Comparison of ENCODE assay signal across 15 mouse cellular contexts in the genomic region with DNA sequence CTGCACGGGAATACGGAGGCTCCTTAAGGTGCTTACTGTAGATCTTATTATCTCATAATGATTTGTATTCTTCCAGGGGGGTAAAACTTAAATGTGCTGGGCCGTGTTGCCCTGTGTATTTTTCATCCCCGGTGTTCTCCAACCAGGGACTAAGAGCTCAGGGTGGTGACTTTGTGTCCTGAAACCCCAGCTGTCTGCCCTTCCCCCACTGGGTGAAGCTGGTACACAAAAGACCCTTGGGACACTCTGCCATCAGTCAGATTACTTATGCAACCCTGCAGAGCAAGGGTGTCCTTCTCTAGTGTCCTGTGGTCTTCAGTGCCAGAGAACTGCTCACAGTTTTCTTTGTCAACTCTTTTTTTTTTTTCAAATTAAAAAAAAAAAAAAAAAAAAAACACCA.
A peak's percentile ranks its signal among the peaks of the same experiment; 100 is the strongest.
DNase-seq lines count a peak whose midpoint lies in the region; ATAC-seq and TF ChIP-seq lines count a peak whose summit lies in the region.
"Had no signal": no experiment of that assay in that cellular context is flagged by ENCODE, and none has a peak within 500 bp of the region (broad histone marks: within the 10 kb centered on the region; RNA-seq: fewer than 3 reads in every experiment).

No protein-coding gene starts in this region.

- H3K4me3 ChIP-seq in left cerebral cortex, adult 2 months, result no peak overlapping the region
- peak overlapping the region; percentile 5 to 27; a peak in 1 of 4 replicates for H3K4me3 ChIP-seq in heart, embryonic 14.5 days (ENCODE audit: control insufficient read depth in 1 of 2, insufficient read depth in 1 of 2, low read depth in 1 of 2, low read length in 2 of 2)
- H3K4me3 ChIP-seq in limb, embryonic 11.5 days (ENCODE audit: low read depth, low read length), result no peak overlapping the region
- H3K4me3 ChIP-seq: forebrain, embryonic 15.5 days; intestine, embryonic 15.5 days; liver, embryonic 13.5 days had no signal

- intact Hi-C loops in gastrocnemius, postnatal 14 days (cut with DNase I; ENCODE audit: low total_unique reads), result no loop called here
- intact Hi-C loops in left cerebral cortex, adult 2 months (cut with DNase I), result no loop called here

- H3K9ac ChIP-seq in heart, embryonic 14.5 days (ENCODE audit: low read length), result peak overlapping the region; percentile 41; the same call in 1 of the 2 replicates
- no peak overlapping the region for H3K9ac ChIP-seq in limb, embryonic 11.5 days (ENCODE audit: low read length)
- H3K9ac ChIP-seq: forebrain, embryonic 15.5 days; intestine, embryonic 15.5 days; liver, embryonic 13.5 days had no signal

- no peak for TF ChIP-seq CTCF in left cerebral cortex, adult 2 months (IDR thresholded peaks at IDR 0.05)

- H3K36me3 ChIP-seq in heart, embryonic 14.5 days (ENCODE audit: control insufficient read depth, insufficient read depth, low read length), result no peaks in the 10 kb centered on the region
- H3K36me3 ChIP-seq in limb, embryonic 11.5 days (ENCODE audit: control insufficient read depth, insufficient read depth, low read length), result no peaks in the 10 kb centered on the region
- H3K36me3 ChIP-seq: forebrain, embryonic 15.5 days; intestine, embryonic 15.5 days; liver, embryonic 13.5 days had no signal

- H3K9me3 ChIP-seq in heart, embryonic 14.5 days (ENCODE audit: control insufficient read depth, low read length), result no peaks in the 10 kb centered on the region
- H3K9me3 ChIP-seq in limb, embryonic 11.5 days (ENCODE audit: control insufficient read depth, low read length), result no peaks in the 10 kb centered on the region
- H3K9me3 ChIP-seq: forebrain, embryonic 15.5 days; intestine, embryonic 15.5 days; liver, embryonic 13.5 days had no signal

- 75% methylated on average over 4 of the region's 4 CpGs for WGBS in heart, embryonic 14.5 days
- WGBS in limb, embryonic 11.5 days, result 78% methylated on average over 4 of the region's 4 CpGs

- peak; percentile 65 for DNase-seq in gastrocnemius, postnatal 25 days
- DNase-seq in gastrocnemius, postnatal 14 days, result no peak
- peak in 1 of 2 experiments; percentile 17 for DNase-seq in left cerebral cortex, adult 2 months (ENCODE audit: extremely low spot score in 1 of 2, low spot score in 2 of 2)
- no peak for DNase-seq in left cerebral cortex, adult 11 months (ENCODE audit: low spot score)
- DNase-seq in limb, embryonic 11.5 days (ENCODE audit: low spot score), result no peak
- no peak for DNase-seq in layer of hippocampus, postnatal 36 days
- DNase-seq: adrenal gland, postnatal 14 days; layer of hippocampus, adult 9-11 months; liver, embryonic 13.5 days; right cerebral cortex, postnatal 14 days had no signal

- no peak for ATAC-seq in heart, embryonic 14.5 days (ENCODE audit: insufficient number of reproducible peaks, insufficient read depth, low FRiP score, low read depth)
- ATAC-seq in limb, embryonic 11.5 days (ENCODE audit: insufficient number of reproducible peaks, low FRiP score, low TSS enrichment, low read depth), result no peak
- ATAC-seq: forebrain, embryonic 15.5 days; intestine, embryonic 15.5 days had no signal

- H3K4me2 ChIP-seq in heart, embryonic 14.5 days (ENCODE audit: low read length), result peak overlapping the region; percentile 70
- no peak overlapping the region for H3K4me2 ChIP-seq in limb, embryonic 11.5 days (ENCODE audit: low read depth, severe bottlenecking)
- H3K4me2 ChIP-seq: forebrain, embryonic 15.5 days; intestine, embryonic 15.5 days; liver, embryonic 13.5 days had no signal

- H3K27me3 ChIP-seq in heart, embryonic 14.5 days (ENCODE audit: control insufficient read depth, insufficient read depth, low read length), result no peaks in the 10 kb centered on the region
- no peaks in the 10 kb centered on the region for H3K27me3 ChIP-seq in limb, embryonic 11.5 days (ENCODE audit: control insufficient read depth, insufficient read depth, low read length)
- H3K27me3 ChIP-seq: forebrain, embryonic 15.5 days; intestine, embryonic 15.5 days; liver, embryonic 13.5 days had no signal

- peaks cover 47 to 73% of the 10 kb centered on the region in 2 experiments for H3K4me1 ChIP-seq in heart, embryonic 14.5 days (ENCODE audit: control insufficient read depth in 2 of 2, insufficient read depth in 2 of 2, low read length in 2 of 2)
- peaks cover 63% of the 10 kb centered on the region for H3K4me1 ChIP-seq in limb, embryonic 11.5 days (ENCODE audit: control insufficient read depth, insufficient read depth, low read length)

- H3K27ac ChIP-seq in left cerebral cortex, adult 2 months, result peak overlapping the region; percentile 55
- H3K27ac ChIP-seq in heart, embryonic 14.5 days (replicated peaks in 1 of 2; ENCODE audit: control insufficient read depth in 1 of 2, insufficient read depth in 1 of 2, low read depth in 2 of 2, low read length in 2 of 2), result peak overlapping the region in 1 of 2 experiments; percentile 31; a peak in 2 of 4 replicates
- H3K27ac ChIP-seq in limb, embryonic 11.5 days (replicated peaks; ENCODE audit: low read depth, low read length), result peak overlapping the region; percentile 47; the same call in 1 of the 2 replicates
- H3K27ac ChIP-seq: forebrain, embryonic 15.5 days; intestine, embryonic 15.5 days; kidney, postnatal 0 days; liver, embryonic 13.5 days; macrophage had no signal

Comparison
In these comparisons a context has a peak if more than half of its experiments do, and no peak if none do; other contexts are left out.
1. H3K4me3 ChIP-seq: peak in heart, embryonic 14.5 days (2 of 2); none in left cerebral cortex, adult 2 months (single experiment) and limb, embryonic 11.5 days (single experiment).